In genomic region chr9:25196746-25197145, GRCm38 (mm10) we compare ENCODE assay signal across 16 mouse cellular contexts. TPM values are rescaled to one million over a fixed set of nuclear protein-coding genes. Genes with fewer than 3 reads are reported as not detected.
DNase-seq lines count a peak whose midpoint lies in the region; ATAC-seq and TF ChIP-seq lines count a peak whose summit lies in the region.
"Had no signal": no experiment of that assay in that cellular context is flagged by ENCODE, and none has a peak within 500 bp of the region (broad histone marks: within the 10 kb centered on the region; RNA-seq: fewer than 3 reads in every experiment).

No protein-coding gene starts in this region.

- DNase-seq in midbrain, embryonic 11.5 days (ENCODE audit: low spot score, missing footprints) = peak; percentile 75
- DNase-seq in midbrain, postnatal 0 days (ENCODE audit: low spot score) = no peak
- peak; percentile 30 for DNase-seq in thymus, postnatal 4 days
- DNase-seq in cerebellum, adult 8-10 months = no peak
- DNase-seq in layer of hippocampus, adult 9-11 months = no peak
- no peak for DNase-seq in adrenal gland, postnatal 25 days
- DNase-seq: lung, postnatal 36 days; midbrain, embryonic 14.5 days; right cerebral cortex, postnatal 4 days had no signal

- no peak overlapping the region for H3K4me3 ChIP-seq in midbrain, embryonic 11.5 days (ENCODE audit: low read depth, low read length)
- no peak overlapping the region for H3K4me3 ChIP-seq in midbrain, postnatal 0 days (ENCODE audit: low read depth, low read length)
- H3K4me3 ChIP-seq in cortical plate, adult 2 months (ENCODE audit: insufficient read depth, low read length) = no peak overlapping the region
- H3K4me3 ChIP-seq: embryonic facial prominence, embryonic 15.5 days; kidney, embryonic 15.5 days; limb, embryonic 13.5 days; neural tube, embryonic 12.5 days had no signal

- H3K36me3 ChIP-seq in midbrain, embryonic 11.5 days (ENCODE audit: control insufficient read depth, insufficient read depth, low read length) = no peaks in the 10 kb centered on the region
- no peaks in the 10 kb centered on the region for H3K36me3 ChIP-seq in midbrain, postnatal 0 days (ENCODE audit: insufficient read depth, low read length)
- H3K36me3 ChIP-seq: embryonic facial prominence, embryonic 15.5 days; G1E; kidney, embryonic 15.5 days; limb, embryonic 13.5 days; neural tube, embryonic 12.5 days had no signal

- H3K27ac ChIP-seq in midbrain, embryonic 11.5 days (ENCODE audit: low read depth, low read length) = no peak overlapping the region
- no peak overlapping the region for H3K27ac ChIP-seq in midbrain, postnatal 0 days (ENCODE audit: low read depth, low read length)
- H3K27ac ChIP-seq in cortical plate, adult 2 months (ENCODE audit: insufficient read depth, low read length) = peak overlapping the region; percentile 64; the same call in 1 of the 2 replicates
- H3K27ac ChIP-seq: embryonic facial prominence, embryonic 15.5 days; kidney, embryonic 15.5 days; limb, embryonic 13.5 days; neural tube, embryonic 12.5 days had no signal

- no peak for TF ChIP-seq CTCF in midbrain, postnatal 0 days (IDR thresholded peaks at IDR 0.05)
- no peak for TF ChIP-seq CTCF in cortical plate, adult 2 months (IDR thresholded peaks at IDR 0.05; ENCODE audit: extremely low read depth, insufficient read depth, low read length)

- TF ChIP-seq POLR2A in cortical plate, adult 2 months (IDR thresholded peaks at IDR 0.05; ENCODE audit: extremely low read depth, insufficient read depth, low read length) = no peak

- H3K9me3 ChIP-seq in midbrain, embryonic 11.5 days (ENCODE audit: control insufficient read depth, low read length) = no peaks in the 10 kb centered on the region
- H3K9me3 ChIP-seq in midbrain, postnatal 0 days (ENCODE audit: low read length) = no peaks in the 10 kb centered on the region
- H3K9me3 ChIP-seq: embryonic facial prominence, embryonic 15.5 days; G1E; kidney, embryonic 15.5 days; limb, embryonic 13.5 days; neural tube, embryonic 12.5 days had no signal

- H3K4me2 ChIP-seq in midbrain, embryonic 11.5 days = no peak overlapping the region
- no peak overlapping the region for H3K4me2 ChIP-seq in midbrain, postnatal 0 days (ENCODE audit: low read depth, low read length, poor library complexity, severe bottlenecking)
- H3K4me2 ChIP-seq: embryonic facial prominence, embryonic 15.5 days; kidney, embryonic 15.5 days; limb, embryonic 13.5 days; neural tube, embryonic 12.5 days had no signal

- no peak for ATAC-seq in midbrain, embryonic 11.5 days (ENCODE audit: low FRiP score)
- no peak for ATAC-seq in midbrain, postnatal 0 days (ENCODE audit: low FRiP score)
- ATAC-seq in neutrophil, adult 5-6 weeks (ENCODE audit: extremely low read depth, insufficient number of reproducible peaks, low FRiP score, poor library complexity, severe bottlenecking) = peak; percentile 67; the same call in 1 of the 2 replicates

- no peaks in the 10 kb centered on the region for H3K27me3 ChIP-seq in midbrain, embryonic 11.5 days (ENCODE audit: control insufficient read depth, insufficient read depth, low read length)
- H3K27me3 ChIP-seq in midbrain, postnatal 0 days (ENCODE audit: insufficient read depth, low read length) = no peaks in the 10 kb centered on the region
- H3K27me3 ChIP-seq: embryonic facial prominence, embryonic 15.5 days; kidney, embryonic 15.5 days; limb, embryonic 13.5 days; neural tube, embryonic 12.5 days had no signal

- WGBS in midbrain, embryonic 11.5 days = 88% methylated on average over 5 of the region's 5 CpGs
- WGBS in midbrain, postnatal 0 days = 84% methylated on average over 5 of the region's 5 CpGs

- H3K4me1 ChIP-seq in midbrain, embryonic 11.5 days (ENCODE audit: control insufficient read depth, insufficient read depth, low read length) = no peaks in the 10 kb centered on the region
- no peaks in the 10 kb centered on the region for H3K4me1 ChIP-seq in midbrain, postnatal 0 days (ENCODE audit: insufficient read depth, low read length)
- peaks cover 3% of the 10 kb centered on the region for H3K4me1 ChIP-seq in cortical plate, adult 2 months (ENCODE audit: control insufficient read depth, insufficient read depth, low read length)
- H3K4me1 ChIP-seq: embryonic facial prominence, embryonic 15.5 days; neural tube, embryonic 12.5 days had no signal

- H3K9ac ChIP-seq in midbrain, embryonic 11.5 days (ENCODE audit: low read length) = no peak overlapping the region
- no peak overlapping the region for H3K9ac ChIP-seq in midbrain, postnatal 0 days (replicated peaks; ENCODE audit: low read length, poor library complexity, severe bottlenecking)
- H3K9ac ChIP-seq: embryonic facial prominence, embryonic 15.5 days; kidney, embryonic 15.5 days; limb, embryonic 13.5 days; neural tube, embryonic 12.5 days had no signal

RNA-seq across cellular contexts. Expression of gene Herpud2, which starts 45.1 kb away (rescaled TPM):
- 31.8 and 33.9 TPM in 2 replicates for polyA plus RNA-seq in midbrain, embryonic 11.5 days (2014; fragmentation: Nextera tagmentation; extraction: Ambion mirVana)
- total RNA-seq in midbrain, postnatal 0 days (2014; rRNA removed) = 15.8 and 28.5 TPM in 2 replicates
- polyA plus RNA-seq in midbrain, postnatal 0 days (2015; fragmentation: Nextera tagmentation; extraction: Ambion mirVana) = 25.9 and 26.6 TPM in 2 replicates
- polyA plus RNA-seq in cortical plate, adult 2 months (2012; rRNA removed) = 37.8 and 42.3 TPM in 2 replicates
- total RNA-seq in neutrophil, adult 5-6 weeks (2017) = 40.5 and 46.4 TPM in 2 replicates
- total RNA-seq in adrenal gland, postnatal 25 days (2021) = 55.4 and 59.4 TPM in 2 replicates

RNA-seq across cellular contexts. Expression of gene Sept7, which starts 55.5 kb away (rescaled TPM):
- polyA plus RNA-seq in midbrain, embryonic 11.5 days (2014; fragmentation: Nextera tagmentation; extraction: Ambion mirVana) = 299 and 345 TPM in 2 replicates
- 137 and 168 TPM in 2 replicates for total RNA-seq in midbrain, postnatal 0 days (2014; rRNA removed)
- polyA plus RNA-seq in midbrain, postnatal 0 days (2015; fragmentation: Nextera tagmentation; extraction: Ambion mirVana) = 249 TPM in 2 replicates
- 312 and 335 TPM in 2 replicates for polyA plus RNA-seq in cortical plate, adult 2 months (2012; rRNA removed)
- 245 and 254 TPM in 2 replicates for total RNA-seq in neutrophil, adult 5-6 weeks (2017)
- 112 and 116 TPM in 2 replicates for total RNA-seq in adrenal gland, postnatal 25 days (2021)

Comparison
In these comparisons a context has a peak if more than half of its experiments do, and no peak if none do; other contexts are left out.
1. DNase-seq: peak in midbrain, embryonic 11.5 days (single experiment) and thymus, postnatal 4 days (single experiment); none in midbrain, postnatal 0 days (single experiment), cerebellum, adult 8-10 months (single experiment), layer of hippocampus, adult 9-11 months (single experiment) and adrenal gland, postnatal 25 days (single experiment).